Mouse (Mus musculus): ENCODE data around the gene Gnat1. TPM values are rescaled to one million over a fixed set of nuclear protein-coding genes. Genes with fewer than 3 reads are reported as not detected.

The Gnat1 gene
- polyA plus RNA-seq, 1 experiment from 2014 or later: 5.8 TPM

GRCm38 (mm10) chr9:107702606-107703185, 23.2 kb upstream of the Gnat1 start:
- WGBS (ENCODE audit: insufficient replicate concordance): 75% methylated on average over 3 of the region's 3 CpGs
- peaks cover 26% of the 10 kb centered on the region for H3K27me3 ChIP-seq (ENCODE audit: insufficient read depth, low read length)
- TF ChIP-seq CTCF (IDR thresholded peaks at IDR 0.05; ENCODE audit: low read depth) (no peak), EP300 (IDR thresholded peaks at IDR 0.05; ENCODE audit: low read depth) (no peak)

DNA sequence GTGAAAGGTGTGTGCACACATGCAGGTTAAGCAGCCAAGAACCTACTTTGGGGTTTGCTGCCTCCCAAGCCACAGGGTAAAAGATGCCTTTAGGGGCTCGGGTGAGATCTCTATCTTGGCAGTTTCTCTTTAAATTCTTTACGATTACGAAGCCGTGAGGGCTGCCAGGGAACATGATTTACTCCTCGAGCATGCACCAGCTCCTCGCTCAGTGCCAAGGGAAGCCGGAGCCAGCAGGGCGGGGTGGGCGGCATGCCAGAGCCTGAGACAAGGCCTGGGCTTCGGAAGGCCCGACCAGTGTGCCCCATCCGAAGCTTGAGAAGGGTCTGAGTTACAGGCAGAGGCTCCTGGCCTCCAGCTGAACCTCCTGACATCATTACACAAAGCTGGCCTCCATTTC, 22.1 kb upstream of the Gnat1 start:
- Histone ChIP-seq H3K36me3 (replicated peaks; ENCODE audit: insufficient read depth, low read length) (no peaks in the 10 kb centered on the region), H3K4me1 (ENCODE audit: insufficient read depth) (peaks cover 6% of the 10 kb centered on the region), H3K4me3 (ENCODE audit: low read depth, low read length) (no peak overlapping the region), H3K9me3 (ENCODE audit: low read length) (no peaks in the 10 kb centered on the region), H3K9ac (replicated peaks) (no peak overlapping the region), H3K4me2 (ENCODE audit: low read depth, low read length) (no peak overlapping the region), H3K27ac (ENCODE audit: low read depth) (no peak overlapping the region), H3K27me3 (ENCODE audit: insufficient read depth, low read length) (peaks cover 15% of the 10 kb centered on the region)
- DNase-seq (no peak), ATAC-seq (no peak)
- TF ChIP-seq EP300 (IDR thresholded peaks at IDR 0.05; ENCODE audit: low read depth) (no peak), CTCF (IDR thresholded peaks at IDR 0.05; ENCODE audit: low read depth) (no peak)
- 74% methylated on average over 12 of the region's 12 CpGs for WGBS (ENCODE audit: insufficient replicate concordance)

More at GRCm38 (mm10) chr9:107702606-107703185, 23.2 kb upstream of the Gnat1 start:
- Histone ChIP-seq H3K9me3 (ENCODE audit: low read length) (no peaks in the 10 kb centered on the region), H3K4me2 (ENCODE audit: low read depth, low read length) (no peak overlapping the region), H3K27ac (ENCODE audit: low read depth) (no peak overlapping the region), H3K4me3 (ENCODE audit: low read depth, low read length) (no peak overlapping the region), H3K36me3 (replicated peaks; ENCODE audit: insufficient read depth, low read length) (no peaks in the 10 kb centered on the region), H3K9ac (replicated peaks) (no peak overlapping the region), H3K4me1 (ENCODE audit: insufficient read depth) (peaks cover 3% of the 10 kb centered on the region)
- DNase-seq (no peak), ATAC-seq (no peak)

DNA sequence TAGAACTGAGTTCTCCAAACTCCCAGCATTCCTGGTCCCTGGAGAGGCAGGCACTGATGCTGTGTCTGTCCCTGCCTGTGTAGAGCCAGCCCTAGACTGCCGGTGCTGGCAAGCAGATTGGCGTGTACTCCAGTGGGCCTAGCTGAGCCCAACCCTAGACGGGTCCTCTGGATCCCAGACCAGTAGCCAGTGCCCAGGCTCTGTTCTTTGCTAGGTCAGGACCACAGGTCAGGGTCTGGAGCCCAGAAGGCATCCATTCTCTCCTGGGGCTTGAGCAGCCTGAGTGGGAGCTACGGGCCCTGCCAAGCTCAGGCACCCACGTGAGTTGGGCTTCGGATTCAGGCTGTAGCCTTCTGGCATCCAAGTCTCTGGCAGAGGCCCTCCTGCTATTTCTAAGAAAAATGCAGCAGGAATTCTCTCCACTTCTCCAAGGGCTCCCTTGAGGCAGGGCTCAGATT, 20.6 kb upstream of the Gnat1 start:
- WGBS (ENCODE audit: insufficient replicate concordance): 69% methylated on average over 6 of the region's 6 CpGs
- no peak for DNase-seq
- Histone ChIP-seq H3K36me3 (replicated peaks; ENCODE audit: insufficient read depth, low read length) (no peaks in the 10 kb centered on the region), H3K9me3 (ENCODE audit: low read length) (no peaks in the 10 kb centered on the region), H3K4me1 (ENCODE audit: insufficient read depth) (peaks cover 6% of the 10 kb centered on the region), H3K27ac (ENCODE audit: low read depth) (no peak overlapping the region), H3K4me2 (ENCODE audit: low read depth, low read length) (no peak overlapping the region), H3K27me3 (ENCODE audit: insufficient read depth, low read length) (peaks cover 3% of the 10 kb centered on the region; the same call in 1 of the 2 replicates), H3K9ac (replicated peaks) (no peak overlapping the region), H3K4me3 (ENCODE audit: low read depth, low read length) (no peak overlapping the region)
- TF ChIP-seq EP300 (IDR thresholded peaks at IDR 0.05; ENCODE audit: low read depth): no peak
- TF ChIP-seq CTCF (IDR thresholded peaks at IDR 0.05; ENCODE audit: low read depth): no peak
- ATAC-seq: no peak

GRCm38 (mm10) chr9:107699376-107699980, 20.0 kb upstream of the Gnat1 start:
- Histone ChIP-seq H3K27ac (ENCODE audit: low read depth) (no peak overlapping the region), H3K27me3 (ENCODE audit: insufficient read depth, low read length) (peaks cover 3% of the 10 kb centered on the region; the same call in 1 of the 2 replicates), H3K9me3 (ENCODE audit: low read length) (no peaks in the 10 kb centered on the region), H3K4me1 (ENCODE audit: insufficient read depth) (peaks cover 10% of the 10 kb centered on the region), H3K9ac (replicated peaks) (no peak overlapping the region), H3K4me2 (ENCODE audit: low read depth, low read length) (no peak overlapping the region), H3K4me3 (ENCODE audit: low read depth, low read length) (no peak overlapping the region), H3K36me3 (replicated peaks; ENCODE audit: insufficient read depth, low read length) (no peaks in the 10 kb centered on the region)
- TF ChIP-seq EP300 (IDR thresholded peaks at IDR 0.05; ENCODE audit: low read depth) (no peak), CTCF (IDR thresholded peaks at IDR 0.05; ENCODE audit: low read depth) (no peak)
- no peak for DNase-seq
- ATAC-seq: no peak
- 48% methylated on average over 9 of the region's 9 CpGs for WGBS (ENCODE audit: insufficient replicate concordance)

DNA sequence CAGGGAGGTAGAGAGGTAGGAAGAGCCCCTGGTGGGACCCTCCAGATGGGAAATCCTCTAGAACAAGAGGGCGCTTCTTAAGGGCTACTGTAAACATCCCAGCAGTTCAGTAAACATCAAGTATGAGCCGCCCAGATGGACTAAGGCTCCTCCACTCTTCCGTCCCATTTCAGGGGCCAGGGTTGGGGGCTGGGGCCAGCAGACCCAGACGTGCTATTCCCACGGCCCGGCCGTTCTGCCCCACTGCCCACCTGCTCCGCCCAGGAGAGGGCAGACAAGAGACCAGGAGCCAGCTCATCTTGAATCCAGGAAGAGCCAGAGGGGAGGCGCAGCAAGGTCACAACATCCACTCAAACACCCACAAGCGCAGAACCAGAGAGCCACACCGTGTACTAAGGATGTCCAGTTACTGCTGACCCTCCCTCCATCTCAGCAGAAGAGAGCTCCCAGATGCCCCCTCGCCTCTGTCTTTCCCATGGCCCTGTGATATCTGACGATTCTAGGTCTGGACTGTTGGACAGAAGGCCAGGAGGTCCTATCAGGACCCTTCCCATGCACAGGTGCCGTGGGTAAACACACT, 19.2 kb upstream of the Gnat1 start:
- Histone ChIP-seq H3K27me3 (ENCODE audit: insufficient read depth, low read length) (no peaks in the 10 kb centered on the region; the same call in 1 of the 2 replicates), H3K9ac (replicated peaks) (no peak overlapping the region), H3K36me3 (replicated peaks; ENCODE audit: insufficient read depth, low read length) (no peaks in the 10 kb centered on the region), H3K9me3 (ENCODE audit: low read length) (no peaks in the 10 kb centered on the region), H3K4me2 (ENCODE audit: low read depth, low read length) (no peak overlapping the region), H3K27ac (ENCODE audit: low read depth) (no peak overlapping the region), H3K4me3 (ENCODE audit: low read depth, low read length) (no peak overlapping the region), H3K4me1 (ENCODE audit: insufficient read depth) (peaks cover 10% of the 10 kb centered on the region)
- TF ChIP-seq EP300 (IDR thresholded peaks at IDR 0.05; ENCODE audit: low read depth) (no peak), CTCF (IDR thresholded peaks at IDR 0.05; ENCODE audit: low read depth) (peak; percentile 14; the same call in 1 of the 2 replicates)
- WGBS (ENCODE audit: insufficient replicate concordance): 42% methylated on average over 14 of the region's 14 CpGs
- ATAC-seq (no peak), DNase-seq (no peak)

DNA sequence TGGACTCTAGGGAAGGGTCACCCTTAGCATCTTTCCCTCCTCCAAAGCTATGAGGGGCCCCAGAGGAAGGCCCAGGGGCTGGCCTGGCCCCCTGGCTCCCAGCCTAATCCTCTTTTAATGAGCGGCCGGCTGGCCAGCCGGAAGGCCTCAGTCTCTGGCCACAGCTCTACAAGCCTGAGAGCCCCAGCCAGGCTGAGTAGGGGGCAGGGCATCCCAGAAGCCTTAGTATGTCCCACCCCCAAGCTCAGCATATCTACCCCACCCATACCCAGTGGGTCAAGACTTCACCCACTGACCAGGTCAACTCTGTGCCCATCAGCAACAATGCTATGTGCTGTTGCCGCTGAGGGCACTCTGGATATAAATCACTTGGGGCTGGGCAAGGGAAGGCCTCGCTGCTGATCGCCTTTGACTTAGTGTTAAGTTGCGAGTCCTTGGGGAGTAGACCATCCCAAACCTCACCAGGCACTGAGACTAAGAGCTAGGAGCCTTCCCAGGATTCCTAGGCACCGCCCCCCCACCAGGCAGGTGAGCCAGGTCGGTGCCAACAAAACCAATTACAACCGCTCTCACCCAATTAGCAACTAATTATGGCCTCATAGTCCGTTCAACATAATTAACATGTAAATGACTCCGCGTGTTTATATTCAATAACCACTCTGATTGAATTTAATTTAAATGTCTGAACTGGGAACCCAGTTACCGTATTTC, 18.5 kb upstream of the Gnat1 start:
- Histone ChIP-seq H3K27me3 (ENCODE audit: insufficient read depth, low read length) (no peaks in the 10 kb centered on the region; the same call in 1 of the 2 replicates), H3K4me3 (ENCODE audit: low read depth, low read length) (no peak overlapping the region), H3K4me2 (ENCODE audit: low read depth, low read length) (no peak overlapping the region), H3K9ac (replicated peaks) (no peak overlapping the region), H3K9me3 (ENCODE audit: low read length) (no peaks in the 10 kb centered on the region), H3K36me3 (replicated peaks; ENCODE audit: insufficient read depth, low read length) (no peaks in the 10 kb centered on the region), H3K4me1 (ENCODE audit: insufficient read depth) (peaks cover 8% of the 10 kb centered on the region), H3K27ac (ENCODE audit: low read depth) (no peak overlapping the region)
- ATAC-seq (no peak), DNase-seq (no peak)
- TF ChIP-seq CTCF (IDR thresholded peaks at IDR 0.05; ENCODE audit: low read depth) (no peak), EP300 (IDR thresholded peaks at IDR 0.05; ENCODE audit: low read depth) (no peak)
- WGBS (ENCODE audit: insufficient replicate concordance): 68% methylated on average over 14 of the region's 14 CpGs

Measured in liver, postnatal 0 days (tissue).